Mouse (Mus musculus): Measurements from ENCODE around the gene Ninl.

Ninl gene

GRCm38 (mm10) chr2:151006281-151006945, 32.8 kb downstream of the Ninl start:
- no peak for TF ChIP-seq GATA4 (IDR thresholded peaks at IDR 0.05; ENCODE audit: insufficient replicate concordance, low read length)

DNA sequence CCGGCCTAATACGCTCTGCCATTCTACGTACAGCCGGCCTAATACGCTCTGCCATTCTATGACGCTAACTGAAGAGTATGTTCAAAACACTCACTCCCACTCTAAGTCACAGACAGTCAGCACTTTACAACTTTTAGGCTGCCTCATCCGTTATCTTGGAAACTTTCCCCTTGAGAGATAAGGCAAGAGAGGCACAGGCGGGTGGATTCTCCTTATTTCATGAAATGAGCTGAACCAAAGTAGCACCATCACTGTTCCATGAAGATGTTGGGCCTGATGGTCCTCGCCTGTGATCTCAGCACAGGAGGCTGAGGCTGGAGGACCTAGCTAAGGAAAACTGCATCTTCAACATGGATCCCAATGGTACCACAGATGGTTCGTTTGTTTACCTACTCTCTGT, 34.8 kb downstream of the Ninl start:
- no peak for TF ChIP-seq GATA4 (IDR thresholded peaks at IDR 0.05; ENCODE audit: insufficient replicate concordance, low read length)

GRCm38 (mm10) chr2:151003796-151004195, 35.4 kb downstream of the Ninl start:
- no peak for TF ChIP-seq GATA4 (IDR thresholded peaks at IDR 0.05; ENCODE audit: insufficient replicate concordance, low read length)

DNA sequence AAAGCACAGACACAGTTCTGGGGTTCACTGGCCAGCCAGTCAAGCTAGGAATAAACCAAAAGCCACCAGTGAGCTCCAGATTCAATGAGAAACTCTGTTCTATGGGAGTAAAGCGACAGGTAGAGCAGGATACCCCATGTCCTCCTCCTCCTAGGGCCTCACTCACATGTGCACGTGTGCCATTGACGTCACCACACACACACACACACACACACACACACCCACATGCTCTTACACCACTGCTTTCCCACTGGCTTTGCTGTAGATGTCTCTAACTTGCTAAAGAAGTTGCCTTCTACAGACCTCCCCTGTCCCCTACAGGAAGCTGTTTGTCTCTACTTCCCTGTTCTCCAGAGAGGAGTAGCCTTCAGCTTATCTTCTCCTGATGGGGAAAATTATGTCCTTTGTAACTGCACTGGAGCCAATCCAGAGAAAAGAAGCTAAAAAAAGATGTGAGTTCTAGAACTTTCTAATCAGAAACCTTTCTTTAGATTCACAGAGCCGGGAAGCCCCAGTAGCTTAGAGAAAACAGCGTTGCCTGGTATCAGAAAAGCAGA, 37.5 kb downstream of the Ninl start:
- no peak for TF ChIP-seq GATA4 (IDR thresholded peaks at IDR 0.05; ENCODE audit: insufficient replicate concordance, low read length)

- TF ChIP-seq GATA4 (IDR thresholded peaks at IDR 0.05; ENCODE audit: insufficient replicate concordance, low read length): no peak
Observed at GRCm38 (mm10) chr2:151000402-151001178, 38.6 kb downstream of the Ninl start.

DNA sequence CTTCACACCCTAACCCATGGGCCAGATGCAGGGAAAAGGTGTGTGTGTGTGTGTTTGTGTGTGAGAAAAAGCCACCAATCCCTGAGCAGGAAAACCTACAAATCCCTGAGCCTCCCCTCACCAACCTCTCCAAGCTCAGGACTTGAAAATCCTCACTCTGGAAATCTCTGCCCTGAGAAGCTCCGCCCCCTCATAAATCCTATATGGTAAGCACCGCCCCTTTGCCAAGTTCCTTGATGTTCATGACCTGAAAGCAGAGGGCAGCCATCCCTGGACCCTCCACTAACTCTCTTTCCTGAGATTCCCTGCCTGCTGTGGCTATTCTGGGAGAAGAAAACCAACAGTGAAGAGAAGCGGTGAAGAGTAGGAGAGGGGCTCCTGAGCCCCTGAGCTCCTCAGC, 40.2 kb downstream of the Ninl start:
- TF ChIP-seq GATA4 (IDR thresholded peaks at IDR 0.05; ENCODE audit: insufficient replicate concordance, low read length): no peak

GRCm38 (mm10) chr2:150997618-150998017, 41.6 kb downstream of the Ninl start:
- TF ChIP-seq GATA4 (IDR thresholded peaks at IDR 0.05; ENCODE audit: insufficient replicate concordance, low read length): no peak

- no peak for TF ChIP-seq GATA4 (IDR thresholded peaks at IDR 0.05; ENCODE audit: insufficient replicate concordance, low read length)
Observed at GRCm38 (mm10) chr2:150995324-150995723, 43.9 kb downstream of the Ninl start.

- TF ChIP-seq GATA4 (IDR thresholded peaks at IDR 0.05; ENCODE audit: insufficient replicate concordance, low read length): no peak
Observed at GRCm38 (mm10) chr2:150991050-150991449, 48.1 kb downstream of the Ninl start.

DNA sequence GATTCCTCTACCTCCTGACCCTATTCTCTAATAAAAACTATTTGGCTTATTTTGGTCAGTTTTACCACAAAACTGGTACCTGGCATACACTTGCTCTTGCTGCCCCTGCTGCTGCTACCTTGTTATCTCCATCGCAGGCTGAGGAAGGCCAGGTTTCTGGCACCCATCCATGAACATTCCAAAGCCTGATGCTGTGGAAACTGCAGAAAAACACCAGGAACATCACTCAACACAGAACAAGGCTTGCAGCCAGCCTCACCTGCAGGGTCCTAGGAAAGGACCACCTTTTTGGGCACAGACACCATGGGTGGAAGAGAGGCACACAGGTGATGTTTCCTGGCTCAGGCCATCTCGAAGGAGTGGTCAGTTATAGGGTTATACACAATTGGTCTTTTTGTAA, 48.7 kb downstream of the Ninl start:
- TF ChIP-seq GATA4 (IDR thresholded peaks at IDR 0.05; ENCODE audit: insufficient replicate concordance, low read length): no peak

- TF ChIP-seq GATA4 (IDR thresholded peaks at IDR 0.05; ENCODE audit: insufficient replicate concordance, low read length): no peak
Observed at GRCm38 (mm10) chr2:150985359-150985758, 53.8 kb downstream of the Ninl start.

DNA sequence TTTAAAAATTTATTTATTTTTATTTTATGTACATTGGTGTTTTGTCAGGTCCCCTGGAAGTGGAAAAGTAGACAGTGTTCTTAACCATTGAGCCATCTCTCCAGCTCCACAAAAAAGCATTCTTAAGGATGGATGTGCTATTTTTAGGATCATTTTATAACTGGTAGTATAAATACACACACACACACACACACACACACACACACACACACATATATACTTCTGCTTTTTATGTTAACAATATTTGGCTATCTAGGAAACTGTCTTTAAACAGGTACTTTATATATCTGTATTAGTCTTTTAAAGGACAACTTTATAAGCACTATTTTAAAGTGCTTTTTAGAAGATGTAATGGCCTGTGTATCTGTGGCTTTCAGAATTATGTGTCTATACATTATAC, 57.1 kb downstream of the Ninl start:
- no peak for TF ChIP-seq GATA4 (IDR thresholded peaks at IDR 0.05; ENCODE audit: insufficient replicate concordance, low read length)

DNA sequence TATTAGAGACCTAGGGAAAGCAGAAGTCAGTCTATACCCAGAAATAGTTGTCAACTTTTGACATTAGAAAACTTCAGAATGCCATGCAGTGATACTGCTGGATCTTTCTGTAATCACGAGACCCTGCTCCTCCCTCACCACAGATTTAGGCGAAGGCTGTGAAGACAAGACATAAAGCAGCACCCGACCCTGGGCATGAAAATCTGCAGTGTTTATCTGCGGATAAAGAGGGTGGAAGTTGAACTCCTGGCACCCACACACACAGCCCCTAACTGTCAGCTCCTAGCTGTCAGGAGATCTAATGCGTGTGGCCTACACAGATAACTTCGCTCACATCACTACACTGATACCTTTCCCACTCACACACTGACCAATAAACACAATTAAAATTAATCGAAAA, 57.7 kb downstream of the Ninl start:
- no peak for TF ChIP-seq GATA4 (IDR thresholded peaks at IDR 0.05; ENCODE audit: insufficient replicate concordance, low read length)

- no peak for TF ChIP-seq GATA4 (IDR thresholded peaks at IDR 0.05; ENCODE audit: insufficient replicate concordance, low read length)
Observed at GRCm38 (mm10) chr2:150979861-150980620, 59.1 kb downstream of the Ninl start.

DNA sequence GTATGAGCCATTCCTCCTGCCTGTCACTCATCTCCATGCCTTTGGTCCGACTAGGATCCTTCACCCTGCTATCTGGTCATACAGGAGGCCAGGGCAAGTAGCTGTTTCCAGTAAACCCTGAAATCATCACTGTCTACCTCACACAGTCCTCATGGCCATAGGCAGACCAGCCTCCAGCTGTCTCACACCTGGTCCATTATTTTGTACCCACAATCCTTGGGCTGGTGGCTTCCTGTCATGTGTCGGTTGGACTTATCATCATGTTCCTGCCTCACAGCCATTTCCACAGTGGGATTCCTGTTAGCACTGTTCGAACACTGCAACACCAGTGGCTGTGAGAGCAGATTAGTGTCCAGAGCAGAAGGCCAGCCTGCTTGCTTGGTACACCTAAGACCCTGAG, 60.4 kb downstream of the Ninl start:
- no peak for TF ChIP-seq GATA4 (IDR thresholded peaks at IDR 0.05; ENCODE audit: insufficient replicate concordance, low read length)

- no peak for TF ChIP-seq GATA4 (IDR thresholded peaks at IDR 0.05; ENCODE audit: insufficient replicate concordance, low read length)
Observed at GRCm38 (mm10) chr2:150977676-150978075, 61.5 kb downstream of the Ninl start.

All from liver, adult (tissue).